Mouse (Mus musculus) megakaryocyte-erythroid progenitor cell, adult 5-6 weeks (primary cell): ENCODE measurements around the gene Olfr1158. TPM values are rescaled to one million over a fixed set of nuclear protein-coding genes. Genes with fewer than 3 reads are reported as not detected.
"Not testable (repeated sequence)": the region's sequence is repeated elsewhere in the genome, so short reads cannot be mapped to it uniquely, and the experiment has no call there.

Source experiments
- ATAC-seq: replicated peaks from 2 replicates; pipeline ENCODE4 v1.8.0; 2016; ENCODE audit warnings: mild to moderate bottlenecking, inconsistent platforms; ENCODE audit not compliant: severe bottlenecking, poor library complexity, low FRiP score, low TSS enrichment
- total RNA-seq, 2 experiments: library from RNA; stranded (forward) in 1 of 2; stranded (reverse) in 1 of 2; fragments of 200-1000, 215-1000 nt in 1 of 2; fragments of >200 nt in 1 of 2; fragmentation: Nextera tagmentation in 1 of 2; gene quantifications; 2 replicates each; pipeline ENCODE4 v1.2.3; 2014 to 2017

Olfr1158 gene
- total RNA-seq (2014; fragmentation: Nextera tagmentation) (not detected in 2 replicates), total RNA-seq (2017) (not detected in 2 replicates)

- no peak for ATAC-seq
These were observed at the start of gene Olfr1158 for GRCm38 (mm10) chr2:87989813-87990212. Gene Olfr1158 (plus strand): TSS chr2:87990113.

- ATAC-seq, result no peak
These were observed 44.9 kb upstream of the Olfr1158 start, which contains the start of gene Olfr1155 for GRCm38 (mm10) chr2:87945037-87945436. Gene Olfr1155 (minus strand): TSS chr2:87945137.

- no peak for ATAC-seq
These were observed 36.9 kb upstream of the Olfr1158 start, which contains the start of gene Olfr1156 for GRCm38 (mm10) chr2:87953000-87953399. Gene Olfr1156 (minus strand): TSS chr2:87953100.

- ATAC-seq, result no peak
These were observed 21.7 kb upstream of the Olfr1158 start, which contains the start of gene Olfr1157 for GRCm38 (mm10) chr2:87968199-87968598. Gene Olfr1157 (minus strand): TSS chr2:87968299.

- no peak for ATAC-seq
These were observed 15.3 kb upstream of the Olfr1158 start, which contains the start of gene Olfr74 for GRCm38 (mm10) chr2:87974563-87974962. Gene Olfr74 (minus strand): TSS chr2:87974663.

GRCm38 (mm10) chr2:88007515-88008318 lies 17.8 kb downstream of the Olfr1158 start, which contains the start of gene Olfr1160:
Gene Olfr1160 (minus strand): TSS chr2:88008268.
- no peak for ATAC-seq

GRCm38 (mm10) chr2:88022474-88022873 lies 32.6 kb downstream of the Olfr1158 start, which contains the start of gene Olfr1161:
Gene Olfr1161 (plus strand): TSS chr2:88022774.
- not testable (repeated sequence) for ATAC-seq

GRCm38 (mm10) chr2:88037599-88037998 lies 47.7 kb downstream of the Olfr1158 start, which contains the start of gene Olfr73:
Gene Olfr73 (minus strand): TSS chr2:88037699.
- no peak for ATAC-seq

Other genes with a start within 250 kb of the Olfr1158 start
- not detected in 2 replicates for gene Olfr1140, start 246.4 kb upstream of the Olfr1158 start, total RNA-seq (2014; fragmentation: Nextera tagmentation)
- gene Olfr1140, start 246.4 kb upstream of the Olfr1158 start, total RNA-seq (2017), result not detected in 2 replicates
- not detected in 2 replicates for gene Olfr1141, start 236.1 kb upstream of the Olfr1158 start, total RNA-seq (2014; fragmentation: Nextera tagmentation)
- not detected in 2 replicates for gene Olfr1141, start 236.1 kb upstream of the Olfr1158 start, total RNA-seq (2017)
- not detected in 2 replicates for gene Olfr152, start 210.6 kb upstream of the Olfr1158 start, total RNA-seq (2014; fragmentation: Nextera tagmentation)
- not detected in 2 replicates for gene Olfr152, start 210.6 kb upstream of the Olfr1158 start, total RNA-seq (2017)
- not detected in 2 replicates for gene Olfr1143, start 189.5 kb upstream of the Olfr1158 start, total RNA-seq (2014; fragmentation: Nextera tagmentation)
- gene Olfr1143, start 189.5 kb upstream of the Olfr1158 start, total RNA-seq (2017), result not detected in 2 replicates
- not detected in 2 replicates for gene Olfr1145, start 180.3 kb upstream of the Olfr1158 start, total RNA-seq (2014; fragmentation: Nextera tagmentation)
- gene Olfr1145, start 180.3 kb upstream of the Olfr1158 start, total RNA-seq (2017), result not detected in 2 replicates
- gene Olfr1148, start 159.6 kb upstream of the Olfr1158 start, total RNA-seq (2014; fragmentation: Nextera tagmentation), result not detected in 2 replicates
- gene Olfr1148, start 159.6 kb upstream of the Olfr1158 start, total RNA-seq (2017), result not detected in 2 replicates
- gene Olfr1150-ps1, start 146.1 kb upstream of the Olfr1158 start, total RNA-seq (2014; fragmentation: Nextera tagmentation), result not detected in 2 replicates
- not detected in 2 replicates for gene Olfr1150-ps1, start 146.1 kb upstream of the Olfr1158 start, total RNA-seq (2017)
- not detected in 2 replicates for gene Olfr1151, start 134.3 kb upstream of the Olfr1158 start, total RNA-seq (2014; fragmentation: Nextera tagmentation)
- not detected in 2 replicates for gene Olfr1151, start 134.3 kb upstream of the Olfr1158 start, total RNA-seq (2017)
- gene Olfr1152, start 123.6 kb upstream of the Olfr1158 start, total RNA-seq (2014; fragmentation: Nextera tagmentation), result not detected in 2 replicates
- not detected in 2 replicates for gene Olfr1152, start 123.6 kb upstream of the Olfr1158 start, total RNA-seq (2017)
- gene Olfr1153, start 95.2 kb upstream of the Olfr1158 start, total RNA-seq (2014; fragmentation: Nextera tagmentation), result not detected in 2 replicates
- not detected in 2 replicates for gene Olfr1153, start 95.2 kb upstream of the Olfr1158 start, total RNA-seq (2017)
- gene Olfr1154, start 84.9 kb upstream of the Olfr1158 start, total RNA-seq (2014; fragmentation: Nextera tagmentation), result not detected in 2 replicates
- gene Olfr1154, start 84.9 kb upstream of the Olfr1158 start, total RNA-seq (2017), result not detected in 2 replicates
- not detected in 2 replicates for gene Olfr1155, start 45.0 kb upstream of the Olfr1158 start, total RNA-seq (2014; fragmentation: Nextera tagmentation)
- gene Olfr1155, start 45.0 kb upstream of the Olfr1158 start, total RNA-seq (2017), result not detected in 2 replicates
- not detected in 2 replicates for gene Olfr1156, start 37.0 kb upstream of the Olfr1158 start, total RNA-seq (2014; fragmentation: Nextera tagmentation)
- gene Olfr1156, start 37.0 kb upstream of the Olfr1158 start, total RNA-seq (2017), result not detected in 2 replicates
- not detected in 2 replicates for gene Olfr1157, start 21.8 kb upstream of the Olfr1158 start, total RNA-seq (2014; fragmentation: Nextera tagmentation)
- gene Olfr1157, start 21.8 kb upstream of the Olfr1158 start, total RNA-seq (2017), result not detected in 2 replicates
- gene Olfr74, start 15.4 kb upstream of the Olfr1158 start, total RNA-seq (2014; fragmentation: Nextera tagmentation), result not detected in 2 replicates
- gene Olfr74, start 15.4 kb upstream of the Olfr1158 start, total RNA-seq (2017), result not detected in 2 replicates
- not detected in 2 replicates for gene Olfr1160, start 18.2 kb downstream of the Olfr1158 start, total RNA-seq (2014; fragmentation: Nextera tagmentation)
- gene Olfr1160, start 18.2 kb downstream of the Olfr1158 start, total RNA-seq (2017), result not detected in 2 replicates
- gene Olfr1161, start 32.7 kb downstream of the Olfr1158 start, total RNA-seq (2014; fragmentation: Nextera tagmentation), result not detected in 2 replicates
- gene Olfr1161, start 32.7 kb downstream of the Olfr1158 start, total RNA-seq (2017), result not detected in 2 replicates
- gene Olfr73, start 47.6 kb downstream of the Olfr1158 start, total RNA-seq (2014; fragmentation: Nextera tagmentation), result not detected in 2 replicates
- gene Olfr73, start 47.6 kb downstream of the Olfr1158 start, total RNA-seq (2017), result not detected in 2 replicates
- gene Olfr1162, start 61.0 kb downstream of the Olfr1158 start, total RNA-seq (2014; fragmentation: Nextera tagmentation), result not detected in 2 replicates
- gene Olfr1162, start 61.0 kb downstream of the Olfr1158 start, total RNA-seq (2017), result not detected in 2 replicates
- not detected in 2 replicates for gene Olfr1163, start 81.7 kb downstream of the Olfr1158 start, total RNA-seq (2014; fragmentation: Nextera tagmentation)
- not detected in 2 replicates for gene Olfr1163, start 81.7 kb downstream of the Olfr1158 start, total RNA-seq (2017)
- gene Olfr1164, start 103.9 kb downstream of the Olfr1158 start, total RNA-seq (2014; fragmentation: Nextera tagmentation), result not detected in 2 replicates
- gene Olfr1164, start 103.9 kb downstream of the Olfr1158 start, total RNA-seq (2017), result not detected in 2 replicates
- gene Olfr1166, start 138.2 kb downstream of the Olfr1158 start, total RNA-seq (2014; fragmentation: Nextera tagmentation), result not detected in 2 replicates
- gene Olfr1166, start 138.2 kb downstream of the Olfr1158 start, total RNA-seq (2017), result not detected in 2 replicates
- gene Olfr1167, start 165.1 kb downstream of the Olfr1158 start, total RNA-seq (2014; fragmentation: Nextera tagmentation), result not detected in 2 replicates
- not detected in 2 replicates for gene Olfr1167, start 165.1 kb downstream of the Olfr1158 start, total RNA-seq (2017)
- not detected in 2 replicates for gene Olfr1168, start 191.8 kb downstream of the Olfr1158 start, total RNA-seq (2014; fragmentation: Nextera tagmentation)
- gene Olfr1168, start 191.8 kb downstream of the Olfr1158 start, total RNA-seq (2017), result not detected in 2 replicates
- gene Olfr1170, start 238.2 kb downstream of the Olfr1158 start, total RNA-seq (2014; fragmentation: Nextera tagmentation), result not detected in 2 replicates
- not detected in 2 replicates for gene Olfr1170, start 238.2 kb downstream of the Olfr1158 start, total RNA-seq (2017)